Mouse (Mus musculus) thymus, postnatal 36 days (tissue): ENCODE data around the gene Cdk5.

ENCODE experiments used
- DNase-seq, 2 experiments: peaks; one replicate each; pipeline ENCODE4 v3.0.0; 2022; ENCODE audit warnings: mixed read lengths in 2 of 2

Cdk5 gene

GRCm38 (mm10) chr5:24423129-24424003, at the start of gene Cdk5, which contains the start of gene Slc4a2:
Gene Cdk5 (minus strand): TSS chr5:24423530.
Gene Slc4a2 (plus strand): TSS chr5:24423837.
- DNase-seq = peak; percentile 97 to 99

DNA sequence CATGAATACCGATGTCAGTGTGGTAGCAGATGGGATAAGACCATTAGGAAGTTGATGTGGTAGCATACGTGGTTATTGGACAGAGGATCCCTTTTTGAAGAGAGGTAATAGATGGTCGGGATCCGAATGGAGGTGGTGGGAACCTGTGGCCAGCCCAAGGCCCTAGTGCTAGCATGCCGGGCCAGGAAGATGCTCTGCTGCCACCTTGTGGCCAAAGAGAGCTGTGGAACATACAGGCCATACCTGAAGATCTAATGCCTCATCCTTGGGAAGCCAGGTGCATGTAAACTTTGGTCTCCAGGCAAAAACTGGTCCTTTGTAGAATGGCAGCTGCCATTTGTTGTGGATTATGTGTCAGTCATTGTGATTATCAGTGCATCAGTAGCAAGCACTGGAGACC, 47.3 kb upstream of the Cdk5 start:
- peak; percentile 71 to 72 for DNase-seq

DNA sequence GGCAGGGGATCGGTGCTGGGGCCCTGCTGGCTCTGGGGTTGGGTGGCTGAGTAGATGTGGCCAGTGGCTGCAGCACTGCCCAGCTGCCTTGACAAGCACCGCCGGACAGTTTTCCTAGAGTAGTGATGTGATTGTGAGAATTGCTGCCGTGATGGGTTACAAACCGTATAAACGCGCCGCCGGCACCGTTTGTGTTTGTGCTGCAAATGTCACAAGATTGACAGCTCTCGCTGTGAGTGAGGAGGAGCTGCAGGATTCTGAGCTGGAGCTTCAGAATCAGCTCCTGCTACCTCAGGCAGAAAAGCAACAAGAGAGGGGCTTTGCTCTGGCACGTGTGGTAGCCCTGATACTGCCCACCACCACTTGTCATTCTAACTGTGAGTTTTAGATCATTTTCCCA, 43.4 kb upstream of the Cdk5 start:
- no peak for DNase-seq

DNA sequence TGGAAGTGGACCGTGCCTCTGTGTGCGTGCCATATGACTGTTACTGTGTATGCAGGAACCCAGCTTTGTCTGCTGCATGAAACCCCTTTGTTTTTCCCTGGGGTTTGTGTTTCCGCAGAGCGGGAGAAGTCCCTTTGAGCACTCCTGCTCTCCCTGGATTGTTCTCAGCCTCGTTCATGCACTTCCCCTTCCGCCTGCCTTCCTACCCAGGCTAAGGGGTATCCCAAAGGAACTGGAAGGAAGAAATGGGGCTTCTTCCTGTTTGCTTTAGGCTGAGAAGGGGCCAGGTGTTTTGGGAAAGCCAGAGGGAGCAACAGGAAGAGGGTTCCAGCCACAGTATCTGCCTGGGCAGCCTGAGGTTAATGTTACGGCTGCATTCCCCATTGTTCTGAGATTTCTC, 32.3 kb upstream of the Cdk5 start:
- no peak for DNase-seq

GRCm38 (mm10) chr5:24455076-24455475, 31.7 kb upstream of the Cdk5 start:
- no peak for DNase-seq

DNA sequence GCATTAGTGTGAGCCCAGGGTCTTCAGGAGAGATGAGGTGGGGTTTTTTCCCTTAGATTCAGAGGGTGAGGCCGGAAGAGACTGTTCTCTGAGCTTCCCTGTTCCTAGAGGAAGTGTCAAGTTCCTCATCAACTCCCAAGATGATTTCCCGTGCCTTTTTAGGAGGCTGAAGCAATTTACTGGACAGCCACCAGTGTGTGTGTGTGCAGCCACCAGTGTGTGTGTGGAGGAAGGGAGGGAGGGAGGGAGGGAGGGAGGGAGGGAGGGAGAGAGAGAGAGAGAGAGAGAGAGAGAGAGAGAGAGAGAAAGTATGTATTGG, 30.6 kb upstream of the Cdk5 start:
- no peak for DNase-seq

- DNase-seq = no peak
Observed at GRCm38 (mm10) chr5:24453283-24453984, 30.1 kb upstream of the Cdk5 start.

DNA sequence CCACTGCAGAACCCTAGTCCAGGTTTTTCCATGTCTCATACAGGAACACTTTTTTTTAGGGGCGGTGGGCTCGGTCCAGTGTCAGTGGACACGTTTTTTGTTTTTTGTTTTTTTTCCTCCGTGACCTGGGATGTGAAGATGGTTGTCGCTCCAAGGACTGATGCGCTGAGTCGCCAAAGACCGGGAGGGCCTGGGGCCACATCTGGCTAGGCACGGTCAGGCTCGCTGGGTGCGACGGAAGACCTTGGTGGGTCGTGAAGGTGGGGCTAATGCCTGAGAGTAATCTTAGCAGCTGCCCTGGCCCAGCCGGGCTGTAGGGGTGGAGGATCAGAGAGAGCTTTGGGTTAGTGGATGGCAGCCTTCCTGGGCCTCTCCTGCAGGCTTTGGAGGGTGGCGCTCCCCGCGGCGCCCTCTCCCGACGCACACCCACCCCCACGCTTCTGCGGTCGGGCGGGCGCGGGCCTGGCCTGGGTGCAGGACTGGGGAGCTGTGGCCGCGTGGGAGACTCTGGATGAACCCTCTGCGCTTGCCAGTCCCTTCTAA, 29.4 kb upstream of the Cdk5 start:
- peak; percentile 36 to 55 for DNase-seq

- peak; percentile 43 to 59 for DNase-seq
Observed at GRCm38 (mm10) chr5:24452030-24452690, 28.8 kb upstream of the Cdk5 start, which contains the start of gene Agap3. Gene Agap3 (plus strand): TSS chr5:24452177.

- peak; percentile 82 to 88 for DNase-seq
Observed at GRCm38 (mm10) chr5:24451264-24452029, 28.1 kb upstream of the Cdk5 start.

DNA sequence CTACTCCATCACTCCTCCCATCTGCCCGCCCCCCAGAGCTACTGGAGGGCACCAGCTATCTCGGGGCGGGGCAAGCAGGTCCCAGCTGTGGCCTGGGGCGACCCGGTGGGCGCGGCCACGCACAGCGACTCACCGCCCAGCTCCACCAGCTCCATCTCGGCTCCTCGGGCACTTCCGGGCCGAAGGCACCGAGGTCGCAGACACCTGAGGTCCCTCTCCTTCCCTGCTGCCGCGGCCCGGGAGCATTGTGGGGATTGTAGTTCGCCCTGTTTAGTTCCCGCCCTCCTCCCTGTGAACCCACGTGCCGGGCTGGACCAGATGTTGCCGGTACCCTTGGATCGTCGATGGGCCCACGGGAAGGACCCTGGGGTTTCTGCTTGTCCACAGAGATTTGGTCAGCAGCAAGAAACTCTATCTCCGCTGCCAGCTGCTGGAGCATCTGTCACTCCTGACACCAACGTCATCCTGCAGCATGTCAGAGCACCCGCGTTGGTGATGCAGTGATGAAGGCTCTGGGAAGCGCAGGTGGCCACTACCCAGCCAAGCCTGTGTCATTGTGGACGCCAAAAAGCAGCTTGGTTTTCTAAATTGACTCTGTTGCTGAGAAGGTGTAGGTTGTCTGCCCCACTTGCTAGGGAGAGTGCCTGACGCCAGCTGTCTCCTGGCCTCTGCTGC, 24.4 kb upstream of the Cdk5 start, which contains the start of gene Tmub1:
Gene Tmub1 (minus strand): TSS at position 231 of the 675 bp plus-strand sequence.
- DNase-seq = peak; percentile 83 to 92

GRCm38 (mm10) chr5:24446630-24447029, 23.3 kb upstream of the Cdk5 start:
- DNase-seq = no peak

GRCm38 (mm10) chr5:24445428-24446080, 22.2 kb upstream of the Cdk5 start:
- no peak for DNase-seq

DNA sequence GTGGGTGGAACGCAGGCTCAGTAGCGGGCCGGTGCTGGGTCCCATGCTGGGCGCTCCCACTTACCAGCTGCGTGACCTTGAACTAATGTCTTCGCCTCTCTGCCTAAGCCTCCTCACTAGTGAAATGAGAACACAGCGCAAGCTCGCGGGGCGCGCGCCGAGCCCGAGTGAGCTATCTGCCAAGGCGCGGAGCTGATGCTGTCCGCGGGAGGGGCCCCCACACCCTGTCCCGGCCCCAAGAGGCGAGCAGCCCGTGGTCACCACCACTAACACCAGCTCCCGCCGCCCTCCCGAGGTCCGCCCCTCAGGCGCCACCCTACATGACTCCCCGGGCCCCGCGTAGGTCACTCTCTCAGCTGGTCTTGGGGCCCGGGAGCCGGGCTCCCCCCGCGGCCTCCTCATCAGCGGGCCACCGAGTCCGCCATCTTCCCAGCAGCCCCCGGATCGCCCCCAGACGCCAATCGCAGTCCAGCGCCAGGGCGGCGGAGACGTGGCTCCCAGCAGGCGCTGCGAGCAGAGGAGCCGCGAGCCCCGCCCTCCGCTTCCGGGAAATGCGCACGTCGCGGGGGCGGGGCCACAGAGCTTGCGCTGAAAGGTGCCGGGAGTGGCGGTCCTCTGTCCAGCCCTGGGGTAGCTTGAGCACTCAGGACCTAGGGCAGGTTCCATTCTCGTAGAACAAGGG, 21.6 kb upstream of the Cdk5 start, which contains the start of gene Fastk:
Gene Fastk (minus strand): TSS at position 542 of the 682 bp plus-strand sequence.
- peak; percentile 91 to 95 for DNase-seq

DNA sequence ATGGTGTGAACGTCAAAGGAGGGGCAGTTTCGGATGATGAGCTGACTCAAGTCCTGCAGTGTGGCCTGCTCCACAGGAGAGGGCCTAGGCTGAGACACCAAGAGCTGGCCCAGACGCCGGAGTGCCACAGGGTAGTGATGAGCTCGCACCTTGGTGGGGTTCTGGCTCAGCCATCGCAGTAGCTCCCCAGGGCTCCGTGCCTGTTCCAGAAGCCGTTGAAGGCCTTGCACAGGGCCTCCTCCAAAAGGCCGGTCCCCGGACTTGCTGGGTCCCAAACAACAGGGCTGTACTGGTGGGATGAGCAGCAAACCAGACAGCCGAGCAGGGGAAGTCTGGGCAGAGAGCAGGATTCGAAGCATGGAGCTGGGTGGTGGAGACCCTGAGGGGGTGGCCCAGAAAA, 20.6 kb upstream of the Cdk5 start:
- no peak for DNase-seq

GRCm38 (mm10) chr5:24443204-24443603, 19.9 kb upstream of the Cdk5 start:
- no peak for DNase-seq

DNA sequence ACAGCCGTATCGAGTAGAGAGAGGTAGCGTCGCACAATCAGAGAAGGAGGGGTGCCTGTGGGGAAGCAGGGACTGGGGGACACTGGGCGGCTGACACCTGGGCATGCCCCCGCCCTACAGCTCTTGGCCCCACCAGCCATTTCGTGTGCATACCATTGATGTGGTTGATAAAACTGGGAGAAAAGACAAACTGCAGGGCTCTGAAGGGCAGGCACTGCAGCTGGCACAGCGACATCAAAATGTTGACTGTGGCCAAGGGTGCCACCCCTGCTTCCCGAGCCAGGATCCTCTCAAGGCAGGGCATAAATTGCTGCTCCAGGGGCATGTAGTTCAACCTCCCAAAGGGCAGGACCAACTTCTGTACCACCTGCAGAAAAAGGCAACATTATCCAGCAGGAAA, 18.7 kb upstream of the Cdk5 start:
- peak in 1 of 2 experiments; percentile 47 for DNase-seq

GRCm38 (mm10) chr5:24441187-24441586, 17.9 kb upstream of the Cdk5 start:
- DNase-seq = no peak

DNA sequence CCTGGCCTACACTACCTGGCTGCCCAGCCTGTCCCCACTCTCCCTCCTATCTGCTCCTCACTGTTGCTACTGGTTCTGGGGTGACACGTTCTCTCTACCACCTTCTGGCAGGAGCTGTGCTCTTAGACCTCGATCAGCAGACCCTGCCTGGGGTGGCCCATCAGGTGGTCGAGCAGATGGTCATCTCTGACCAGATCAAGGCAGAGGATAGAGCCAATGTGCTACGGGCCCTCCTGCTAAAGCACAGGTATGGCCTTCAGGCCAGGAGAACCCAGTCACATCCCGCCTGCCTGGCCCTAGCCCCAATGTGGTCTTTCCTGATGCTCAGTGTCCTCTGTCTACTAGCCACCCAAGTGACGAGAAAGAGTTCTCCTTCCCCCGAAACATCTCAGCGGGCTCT, 10.7 kb upstream of the Cdk5 start:
- DNase-seq = no peak

DNA sequence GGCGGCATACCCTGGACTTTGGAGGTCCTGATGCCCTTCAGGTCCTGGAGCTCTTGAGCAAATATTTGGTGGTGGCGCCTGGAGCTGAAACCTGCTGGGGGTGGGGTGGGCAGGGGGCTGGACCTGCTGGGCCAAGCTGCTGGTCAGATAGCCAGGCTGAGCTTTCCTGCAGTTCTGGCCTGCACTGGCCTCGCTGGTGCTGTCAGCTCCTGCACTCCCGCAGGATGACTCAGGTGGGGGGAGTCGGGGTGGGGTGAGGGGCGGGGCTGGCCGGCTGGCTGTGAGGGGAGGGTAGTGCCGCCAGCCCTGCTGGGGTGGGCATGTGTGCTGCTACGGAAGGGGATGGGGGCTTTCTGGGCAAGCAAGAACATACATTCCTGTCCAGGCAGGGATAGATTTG, 5.3 kb upstream of the Cdk5 start:
- DNase-seq = no peak
